8 mouse cellular contexts compared by ENCODE assay signal in the genomic region with DNA sequence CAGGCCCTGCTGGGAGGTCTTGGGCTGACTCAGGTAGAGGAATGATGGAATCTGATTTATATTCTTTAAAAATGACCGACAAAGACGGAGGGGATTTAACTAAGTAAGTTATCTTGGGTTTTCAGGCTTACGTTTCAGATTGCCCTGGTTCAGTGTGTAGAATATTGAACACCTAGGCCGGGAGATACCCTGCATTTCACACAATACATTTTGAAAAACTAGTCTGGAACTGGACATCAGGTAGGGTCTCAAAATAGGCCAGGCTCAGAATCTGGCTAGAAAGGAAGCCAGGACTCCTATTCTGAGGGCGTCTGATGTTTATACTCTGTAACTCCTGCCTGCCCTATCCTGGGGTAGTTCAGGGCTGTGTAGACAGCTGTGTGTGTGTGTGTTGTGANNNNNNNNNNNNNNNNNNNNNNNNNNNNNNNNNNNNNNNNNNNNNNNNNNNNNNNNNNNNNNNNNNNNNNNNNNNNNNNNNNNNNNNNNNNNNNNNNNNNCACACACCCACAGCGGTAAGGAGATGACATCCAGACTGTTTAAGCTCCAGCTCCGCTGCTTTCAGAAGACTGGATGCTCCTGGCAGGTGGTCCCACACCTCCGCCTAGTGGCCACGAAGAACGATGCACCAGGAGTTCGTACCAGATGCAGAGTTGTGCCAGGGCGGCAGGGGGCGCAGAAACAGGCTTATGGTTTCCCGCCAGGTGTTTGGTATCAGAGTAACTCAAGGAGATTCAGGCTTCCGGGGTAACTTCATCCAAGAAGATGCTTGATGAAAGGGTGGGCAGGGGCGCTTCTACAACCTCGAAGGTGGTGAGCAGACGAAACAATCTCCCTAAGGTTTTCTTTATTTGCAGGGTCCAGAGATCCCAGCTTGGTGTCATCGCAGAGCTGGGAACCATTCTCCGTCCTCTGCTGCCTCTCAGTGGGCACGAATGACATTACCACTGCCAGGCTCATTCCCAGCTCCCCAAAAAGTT. TPM values are rescaled to one million over a fixed set of nuclear protein-coding genes. Genes with fewer than 3 reads are reported as not detected.
DNase-seq lines count a peak whose midpoint lies in the region; ATAC-seq lines count a peak whose summit lies in the region.

No protein-coding gene starts in this region.

- intact Hi-C loops in gastrocnemius, postnatal 14 days (cut with DNase I; ENCODE audit: low total_unique reads) = loop anchor here (5.0 kb wide), 2 partner anchors 58 to 223 kb away; no protein-coding TSS in a partner anchor

- peak; percentile 83 to 93 for DNase-seq in adrenal gland, adult (ENCODE audit: inconsistent age in 2 of 2, low spot score in 1 of 2)
- peak; percentile 95 for DNase-seq in embryo, embryonic 10.5 days (ENCODE audit: low spot score)
- peak; percentile 83 for DNase-seq in gastrocnemius, postnatal 14 days
- peak; percentile 65 to 91 for DNase-seq in left cerebral cortex, adult 9 months (ENCODE audit: low spot score in 2 of 2)
- DNase-seq in right cerebral cortex, postnatal 10 days (ENCODE audit: low spot score in 2 of 2) = peak; percentile 92
- DNase-seq in urinary bladder, postnatal 14 days (ENCODE audit: low spot score) = peak; percentile 85

- peak; percentile 92 for ATAC-seq in inflammation-experienced regulatory T-cells, adult 6 months
- ATAC-seq in megakaryocyte progenitor cell, adult 5-6 weeks (replicated peaks; ENCODE audit: poor library complexity) = peak; percentile 93

RNA-seq across cellular contexts. Expression of gene 1700067P10Rik, which starts 11.6 kb away (rescaled TPM):
- not detected for total RNA-seq in gastrocnemius, postnatal 14 days (2021)
- polyA plus RNA-seq in inflammation-experienced regulatory T-cells, adult 6 months (2017; shearing (Covaris generic)) = not detected
- not detected in 2 replicates for total RNA-seq in megakaryocyte progenitor cell, adult 5-6 weeks (2015)
- not detected in 2 replicates for total RNA-seq in megakaryocyte progenitor cell, adult 5-6 weeks (2017)

RNA-seq across cellular contexts. Expression of gene 9830107B12Rik, which starts 45.3 kb away (rescaled TPM):
- total RNA-seq in gastrocnemius, postnatal 14 days (2021) = under 1 TPM in 1 of 2 experiments, not detected in 1; 0.10 TPM
- not detected for polyA plus RNA-seq in inflammation-experienced regulatory T-cells, adult 6 months (2017; shearing (Covaris generic))
- 0.62 and 1.1 TPM in 2 replicates for total RNA-seq in megakaryocyte progenitor cell, adult 5-6 weeks (2015)
- 2.3 and 2.4 TPM in 2 replicates for total RNA-seq in megakaryocyte progenitor cell, adult 5-6 weeks (2017)

Comparison
In these comparisons a context has a peak if more than half of its experiments do, and no peak if none do; other contexts are left out.
1. Peak in every context shown above with its lines: DNase-seq and ATAC-seq.